In the genomic region with DNA sequence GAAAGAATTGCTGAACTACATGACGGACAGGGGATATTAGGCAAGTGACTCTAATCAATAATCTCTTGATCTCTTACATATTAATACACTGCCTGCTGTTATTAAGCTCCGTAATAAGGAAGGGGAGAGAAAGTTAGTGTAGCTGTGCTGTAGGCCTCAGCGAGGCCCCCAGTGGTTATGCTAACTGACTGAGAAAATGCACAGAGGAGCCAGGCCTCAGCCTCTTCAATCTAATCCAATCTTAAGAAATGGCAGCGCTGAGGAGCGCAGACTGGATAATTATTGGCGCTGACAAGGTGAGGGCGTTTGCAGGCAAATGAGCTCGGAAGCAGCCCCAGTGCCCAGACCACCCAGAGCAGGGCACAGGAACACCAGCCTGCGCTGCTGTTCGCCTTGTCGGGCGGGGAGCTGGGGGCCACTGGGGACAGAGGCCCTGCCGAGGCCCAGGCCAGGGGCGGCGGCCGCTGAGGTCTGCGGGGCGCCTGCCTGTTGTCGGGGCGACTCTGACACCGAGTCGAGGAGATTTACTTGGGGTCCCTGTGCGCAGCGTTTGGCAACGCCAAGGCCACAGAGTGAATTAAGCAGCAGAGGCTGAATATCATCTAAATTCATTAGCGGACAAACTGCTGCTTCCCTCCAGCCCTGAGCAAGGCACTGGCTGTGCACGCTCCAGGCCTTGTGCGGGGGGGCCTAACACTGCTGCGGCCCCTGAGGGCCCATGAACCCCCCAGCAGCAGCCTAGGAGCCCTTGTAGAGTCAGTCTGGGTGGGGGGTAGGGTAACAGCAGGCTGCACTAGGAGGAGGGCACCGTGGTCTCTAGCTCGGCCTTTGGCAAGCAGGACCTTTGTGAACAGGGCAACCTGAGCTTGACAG, we compare ENCODE assay signal across 9 mouse cellular contexts.
DNase-seq lines count a peak whose midpoint lies in the region; ATAC-seq lines count a peak whose summit lies in the region.
"Had no signal": no experiment of that assay in that cellular context is flagged by ENCODE, and none has a peak within 500 bp of the region (broad histone marks: within the 10 kb centered on the region; RNA-seq: fewer than 3 reads in every experiment).

No protein-coding gene starts in this region.

- H3K27ac ChIP-seq in hindbrain, embryonic 11.5 days (ENCODE audit: low read depth, low read length) = peak overlapping the region; percentile 80
- peak overlapping the region; percentile 65 for H3K27ac ChIP-seq in midbrain, embryonic 16.5 days (ENCODE audit: low read length)
- no peak overlapping the region for H3K27ac ChIP-seq in liver, embryonic 12.5 days

- DNase-seq in heart, adult 11 months = peak; percentile 82
- no peak for DNase-seq in heart, postnatal 14 days
- DNase-seq in embryo, embryonic 10.5 days (ENCODE audit: low spot score) = peak; percentile 35
- DNase-seq in hindbrain, embryonic 11.5 days (ENCODE audit: low spot score) = peak; percentile 56
- no peak for DNase-seq in left cerebral cortex, postnatal 36 days (ENCODE audit: low spot score in 2 of 2)
- DNase-seq: left cerebral cortex, postnatal 4 days had no signal

- peak; percentile 70 for ATAC-seq in hindbrain, embryonic 11.5 days (ENCODE audit: low FRiP score)
- peak; percentile 86 for ATAC-seq in midbrain, embryonic 16.5 days
- no peak for ATAC-seq in liver, embryonic 12.5 days
- ATAC-seq in frontal cortex, adult (ENCODE audit: low TSS enrichment) = no peak

- intact Hi-C loops in heart, postnatal 14 days (cut with DNase I) = no loop called here
- intact Hi-C loops in left cerebral cortex, postnatal 36 days (cut with DNase I) = no loop called here

- no peaks in the 10 kb centered on the region for H3K36me3 ChIP-seq in hindbrain, embryonic 11.5 days (ENCODE audit: control insufficient read depth, insufficient read depth, low read length)
- no peaks in the 10 kb centered on the region for H3K36me3 ChIP-seq in midbrain, embryonic 16.5 days (ENCODE audit: control insufficient read depth, insufficient read depth, low read length)
- no peaks in the 10 kb centered on the region for H3K36me3 ChIP-seq in liver, embryonic 12.5 days

- H3K27me3 ChIP-seq in hindbrain, embryonic 11.5 days (ENCODE audit: control insufficient read depth, insufficient read depth, low read length) = peaks cover 2% of the 10 kb centered on the region; the same call in 1 of the 2 replicates
- H3K27me3 ChIP-seq in midbrain, embryonic 16.5 days (ENCODE audit: control insufficient read depth, insufficient read depth, low read depth, low read length) = no peaks in the 10 kb centered on the region
- H3K27me3 ChIP-seq in liver, embryonic 12.5 days (replicated peaks) = peaks cover 10% of the 10 kb centered on the region; the same call in 1 of the 2 replicates

- no peak overlapping the region for H3K4me3 ChIP-seq in hindbrain, embryonic 11.5 days (ENCODE audit: low read depth, low read length)
- no peak overlapping the region for H3K4me3 ChIP-seq in midbrain, embryonic 16.5 days (ENCODE audit: low read depth, low read length)
- H3K4me3 ChIP-seq in liver, embryonic 12.5 days = no peak overlapping the region

- 18% methylated on average over 31 of the region's 31 CpGs for WGBS in hindbrain, embryonic 11.5 days
- 8% methylated on average over 31 of the region's 31 CpGs for WGBS in midbrain, embryonic 16.5 days
- WGBS in liver, embryonic 12.5 days (ENCODE audit: insufficient replicate concordance) = 44% methylated on average over 31 of the region's 31 CpGs

- H3K4me2 ChIP-seq in hindbrain, embryonic 11.5 days (replicated peaks; ENCODE audit: low read depth, low read length) = peak overlapping the region; percentile 39
- peak overlapping the region; percentile 33 for H3K4me2 ChIP-seq in midbrain, embryonic 16.5 days (ENCODE audit: low read length)
- no peak overlapping the region for H3K4me2 ChIP-seq in liver, embryonic 12.5 days

- H3K9ac ChIP-seq in hindbrain, embryonic 11.5 days (ENCODE audit: low read depth, low read length) = peak overlapping the region; percentile 53
- peak overlapping the region; percentile 35 for H3K9ac ChIP-seq in midbrain, embryonic 16.5 days (ENCODE audit: low read depth, low read length)
- H3K9ac ChIP-seq in liver, embryonic 12.5 days = no peak overlapping the region

- peaks cover 8% of the 10 kb centered on the region for H3K4me1 ChIP-seq in hindbrain, embryonic 11.5 days (replicated peaks; ENCODE audit: control insufficient read depth, insufficient read depth, low read length)
- H3K4me1 ChIP-seq in midbrain, embryonic 16.5 days (ENCODE audit: control insufficient read depth, insufficient read depth, low read length) = peaks cover 15% of the 10 kb centered on the region
- no peaks in the 10 kb centered on the region for H3K4me1 ChIP-seq in liver, embryonic 12.5 days

- H3K9me3 ChIP-seq in hindbrain, embryonic 11.5 days (ENCODE audit: control insufficient read depth, low read length) = no peaks in the 10 kb centered on the region
- H3K9me3 ChIP-seq in midbrain, embryonic 16.5 days (replicated peaks; ENCODE audit: control insufficient read depth, low read length, poor library complexity, severe bottlenecking) = no peaks in the 10 kb centered on the region
- no peaks in the 10 kb centered on the region for H3K9me3 ChIP-seq in liver, embryonic 12.5 days (replicated peaks)

Comparison
In these comparisons a context has a peak if more than half of its experiments do, and no peak if none do; other contexts are left out.
1. DNase-seq: peak in heart, adult 11 months (single experiment), embryo, embryonic 10.5 days (single experiment) and hindbrain, embryonic 11.5 days (single experiment); none in heart, postnatal 14 days (0 of 2) and left cerebral cortex, postnatal 36 days (0 of 2).
2. ATAC-seq: peak in hindbrain, embryonic 11.5 days (single experiment) and midbrain, embryonic 16.5 days (single experiment); none in liver, embryonic 12.5 days (single experiment) and frontal cortex, adult (single experiment).